Mouse (Mus musculus): ENCODE measurements around the gene Tbc1d9.

GRCm38 (mm10) chr8:83285391-83285790 is 120.2 kb downstream of the Tbc1d9 start:
- TF ChIP-seq CTCF (IDR thresholded peaks at IDR 0.05; ENCODE audit: low read depth) = no peak
- no peak for TF ChIP-seq EP300 (IDR thresholded peaks at IDR 0.05; ENCODE audit: low read depth)
